Mouse (Mus musculus) lung, postnatal 0 days (tissue): ENCODE measurements around the gene Fam173b.

Experiments
- CTCF ChIP-seq: IDR thresholded peaks from 2 replicates; pipeline ENCODE4 v1.5.1; 2016; ENCODE audit warnings: antibody characterized with exemption, mild to moderate bottlenecking
- EP300 ChIP-seq: IDR thresholded peaks from 2 replicates; pipeline ENCODE4 v1.6.1; 2016; ENCODE audit warnings: antibody characterized with exemption, mild to moderate bottlenecking, control low read depth

- TF ChIP-seq EP300: no peak
- no peak for TF ChIP-seq CTCF
Observed at GRCm38 (mm10) chr15:31649691-31650090, 48.0 kb downstream of the Fam173b start.
